Mouse (Mus musculus) midbrain, embryonic 15.5 days (tissue): ENCODE results near the gene Tor4a. TPM values are rescaled to one million over a fixed set of nuclear protein-coding genes. Genes with fewer than 3 reads are reported as not detected.

Source experiments
- ATAC-seq: fragments of 200-750 bp; cut with Nextera tagmentation; replicated peaks from 2 replicates; pipeline ENCODE4 v1.8.0; 2017; ENCODE audit warnings: moderate TSS enrichment
- H3K27ac ChIP-seq: fragments of 300-500 bp; sonication (generic); 2 replicates; pipeline ENCODE4 v1.5.1; 2015; ENCODE audit warnings: mild to moderate bottlenecking, inconsistent platforms
- H3K27me3 ChIP-seq: fragments of 300-500 bp; sonication (generic); replicated peaks from 2 replicates; pipeline ENCODE4 v1.6.1; 2015; ENCODE audit warnings: inconsistent platforms
- H3K36me3 ChIP-seq: fragments of 300-500 bp; sonication (generic); replicated peaks from 2 replicates; pipeline ENCODE4 v1.6.1; 2015; ENCODE audit warnings: inconsistent platforms
- H3K4me1 ChIP-seq: fragments of 300-500 bp; sonication (generic); 2 replicates; pipeline ENCODE4 v1.6.1; 2015; ENCODE audit warnings: inconsistent platforms
- H3K4me2 ChIP-seq: fragments of 300-500 bp; sonication (generic); 2 replicates; pipeline ENCODE4 v1.6.1; 2015; ENCODE audit warnings: inconsistent platforms, mild to moderate bottlenecking, moderate library complexity
- H3K4me3 ChIP-seq: fragments of 300-500 bp; sonication (generic); 2 replicates; pipeline ENCODE4 v1.5.1; 2015; ENCODE audit warnings: mild to moderate bottlenecking, inconsistent platforms
- H3K9ac ChIP-seq: fragments of 300-500 bp; sonication (generic); 2 replicates; pipeline ENCODE4 v1.6.1; 2015; ENCODE audit warnings: mild to moderate bottlenecking, inconsistent platforms
- H3K9me3 ChIP-seq: fragments of 300-500 bp; sonication (generic); 2 replicates; pipeline ENCODE4 v1.6.1; 2016; ENCODE audit warnings: inconsistent platforms
- WGBS: fragments of 180-500 bp; shearing (Covaris S2); methylation state at CpG from one replicate; pipeline ENCODE4 v1.1.7; 2015; ENCODE audit warnings: mixed read lengths; 5-methylcytosine and 5-hydroxymethylcytosine counted together
- polyA plus RNA-seq: library from polyadenylated mRNA; unstranded; fragments of >200 nt; fragmentation: Nextera tagmentation; extraction: Ambion mirVana; gene quantifications from 2 replicates; pipeline ENCODE4 v1.2.1, GENCODE M21; 2015

Tor4a gene
- polyA plus RNA-seq, 1 experiment from 2014 or later = 1.9 TPM

- H3K27me3 ChIP-seq = peaks cover 29% of the 10 kb centered on the region
- no peak overlapping the region for H3K4me3 ChIP-seq
- H3K9me3 ChIP-seq = no peaks in the 10 kb centered on the region
- 0 out of 2 replicates have a peak, but pooled peaks cover 5% of the 10 kb centered on the region for H3K4me1 ChIP-seq
- H3K4me2 ChIP-seq = no peak overlapping the region
- no peak overlapping the region for H3K27ac ChIP-seq
- ATAC-seq = no peak
- 23% methylated on average over 2 of the region's 2 CpGs for WGBS
- H3K9ac ChIP-seq = no peak overlapping the region
- peaks cover 24% of the 10 kb centered on the region for H3K36me3 ChIP-seq
Observed at GRCm38 (mm10) chr2:25197191-25197590, 505 bp upstream of the Tor4a start.

DNA sequence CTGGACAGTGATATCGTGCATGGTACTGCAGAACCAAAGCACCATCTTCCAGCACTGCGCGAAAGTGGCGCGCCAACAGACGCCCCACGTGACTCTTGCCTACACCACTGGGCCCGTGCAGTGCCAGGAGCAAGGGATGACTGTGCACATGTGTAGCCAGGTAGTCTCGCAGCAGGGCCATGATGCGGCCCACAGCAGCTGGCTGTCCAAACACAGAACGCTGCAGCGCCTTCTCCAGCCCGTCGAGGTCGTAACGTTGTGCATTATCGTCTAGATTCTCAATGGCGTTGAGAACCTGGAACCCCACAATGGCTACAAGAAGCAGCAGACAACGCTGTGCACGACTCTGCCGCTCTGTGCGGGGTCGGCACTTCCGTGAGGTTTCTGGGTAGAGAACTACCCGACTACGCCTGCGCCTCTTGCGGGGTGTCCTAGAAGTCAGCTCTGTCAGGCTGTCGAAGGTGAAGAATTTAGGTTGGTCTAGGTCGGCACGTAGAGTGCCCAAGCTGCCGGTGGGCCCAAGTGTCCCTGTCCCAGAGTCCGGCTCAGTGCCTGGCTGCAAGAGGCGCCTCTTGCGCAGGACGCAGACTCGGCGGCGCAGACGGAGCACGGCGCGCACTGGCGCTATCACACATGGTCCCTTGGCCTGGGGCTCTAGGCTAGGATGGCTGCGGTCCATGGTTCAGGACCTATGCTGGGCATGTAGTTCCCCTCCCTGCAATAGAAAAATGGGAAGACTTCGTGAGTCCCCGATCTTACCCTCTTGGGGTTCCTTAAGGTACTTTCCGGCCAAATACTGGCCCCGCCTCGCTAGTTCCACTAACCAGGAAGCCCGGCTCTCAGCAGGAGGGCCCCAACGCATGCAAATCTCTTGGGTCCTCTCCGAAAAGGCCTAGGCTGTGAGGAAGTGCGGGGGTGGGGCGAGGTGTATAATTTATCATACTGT, 1.2 kb downstream of the Tor4a start:
- Histone ChIP-seq H3K36me3 (peaks cover 13% of the 10 kb centered on the region), H3K4me2 (peak overlapping the region; percentile 24; the same call in 1 of the 2 replicates), H3K9ac (no peak overlapping the region), H3K9me3 (no peaks in the 10 kb centered on the region), H3K4me1 (0 out of 2 replicates have a peak, but pooled peaks cover 5% of the 10 kb centered on the region), H3K4me3 (no peak overlapping the region), H3K27ac (no peak overlapping the region), H3K27me3 (peaks cover 29% of the 10 kb centered on the region)
- 19% methylated on average over 55 of the region's 55 CpGs for WGBS
- no peak for ATAC-seq

DNA sequence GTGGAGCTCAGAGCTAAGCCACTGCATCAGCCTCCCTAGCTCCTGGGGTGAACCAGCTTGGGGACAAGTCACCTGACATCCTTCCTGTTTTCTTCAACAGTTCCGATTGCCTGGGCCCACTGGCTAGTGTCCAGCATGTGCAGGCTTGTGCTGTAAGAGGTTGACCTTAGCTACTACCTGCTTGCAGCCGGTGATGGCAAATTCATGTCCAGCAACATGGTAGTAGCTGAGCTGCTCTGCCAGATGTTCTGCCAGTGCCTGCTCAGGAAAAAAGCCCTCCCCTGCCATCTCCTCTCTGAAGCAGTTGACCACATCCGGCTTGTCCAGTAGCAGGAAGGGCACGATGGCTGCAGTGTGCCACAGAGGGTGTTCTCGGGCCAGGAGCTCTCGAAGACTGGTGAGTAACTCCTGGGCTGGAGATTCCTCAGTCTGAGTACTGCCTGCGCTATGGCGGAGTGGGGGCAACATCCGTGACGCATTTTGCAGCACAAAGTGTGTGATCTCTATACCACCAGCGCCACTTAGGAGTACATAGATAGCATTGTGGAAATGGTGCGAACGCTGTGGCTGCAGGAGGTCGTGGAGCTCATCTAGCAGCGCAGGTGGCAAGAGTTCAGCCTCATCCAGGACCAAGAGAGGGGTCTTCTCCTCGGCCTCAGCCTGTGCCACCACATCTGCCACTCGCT, 2.1 kb downstream of the Tor4a start:
- H3K9ac ChIP-seq = no peak overlapping the region
- H3K4me2 ChIP-seq = no peak overlapping the region
- ATAC-seq = no peak
- peaks cover 29% of the 10 kb centered on the region for H3K27me3 ChIP-seq
- peaks cover 4% of the 10 kb centered on the region for H3K36me3 ChIP-seq
- WGBS = 87% methylated on average over 17 of the region's 17 CpGs
- H3K4me3 ChIP-seq = no peak overlapping the region
- H3K27ac ChIP-seq = no peak overlapping the region
- H3K9me3 ChIP-seq = no peaks in the 10 kb centered on the region
- H3K4me1 ChIP-seq = 0 out of 2 replicates have a peak, but pooled peaks cover 5% of the 10 kb centered on the region

DNA sequence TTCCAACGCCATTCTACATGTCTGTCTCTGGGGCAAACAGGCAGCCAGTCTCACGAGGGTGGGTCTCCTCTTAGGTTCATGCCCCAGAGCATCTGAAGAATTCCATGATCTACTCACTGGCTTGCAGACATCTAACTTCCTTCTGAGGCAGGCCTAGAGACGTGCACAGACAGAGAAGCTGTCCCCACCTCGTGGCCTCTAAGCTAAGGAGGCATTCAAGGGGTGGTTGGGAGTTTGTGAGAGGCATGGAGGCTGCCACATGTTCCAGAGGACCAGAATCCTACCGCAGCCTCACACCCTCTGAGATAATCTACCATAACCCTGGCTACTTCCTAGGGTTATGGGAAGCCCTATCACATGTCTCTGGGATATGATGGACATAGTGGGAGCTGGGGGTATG, 2.7 kb downstream of the Tor4a start:
- Histone ChIP-seq H3K27me3 (peaks cover 29% of the 10 kb centered on the region), H3K4me1 (0 out of 2 replicates have a peak, but pooled peaks cover 5% of the 10 kb centered on the region), H3K9ac (no peak overlapping the region), H3K27ac (no peak overlapping the region), H3K4me2 (no peak overlapping the region), H3K9me3 (no peaks in the 10 kb centered on the region), H3K36me3 (peaks cover 2% of the 10 kb centered on the region; the same call in 1 of the 2 replicates), H3K4me3 (no peak overlapping the region)
- WGBS = 76% methylated on average over 5 of the region's 5 CpGs
- no peak for ATAC-seq

DNA sequence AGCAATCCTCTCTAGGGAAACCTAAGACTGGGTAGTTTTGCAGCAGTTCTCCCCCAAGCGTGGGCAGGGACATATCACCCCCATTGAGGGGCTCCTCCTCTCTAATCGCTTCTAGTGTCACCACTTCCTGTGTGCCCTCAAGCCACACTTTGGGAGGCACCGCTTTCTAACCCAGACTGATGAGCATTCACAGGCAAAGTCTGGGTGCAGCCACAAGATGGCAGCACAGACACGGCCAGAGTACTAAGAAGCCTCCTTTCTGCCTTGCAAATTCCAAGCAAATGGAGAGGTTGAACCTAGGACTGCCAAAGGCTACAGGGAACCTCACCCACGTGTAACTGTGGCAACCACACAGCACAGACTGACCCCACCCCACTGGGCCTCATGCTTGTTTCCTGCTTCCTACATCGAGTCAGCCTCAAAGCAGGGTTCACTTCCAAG, 3.3 kb downstream of the Tor4a start:
- H3K36me3 ChIP-seq = no peaks in the 10 kb centered on the region
- H3K27ac ChIP-seq = no peak overlapping the region
- H3K4me3 ChIP-seq = no peak overlapping the region
- no peak overlapping the region for H3K4me2 ChIP-seq
- peak; percentile 79 for ATAC-seq
- WGBS = 3% methylated on average over 6 of the region's 6 CpGs
- H3K4me1 ChIP-seq = 0 out of 2 replicates have a peak, but pooled peaks cover 5% of the 10 kb centered on the region
- peaks cover 29% of the 10 kb centered on the region for H3K27me3 ChIP-seq
- no peaks in the 10 kb centered on the region for H3K9me3 ChIP-seq
- no peak overlapping the region for H3K9ac ChIP-seq

DNA sequence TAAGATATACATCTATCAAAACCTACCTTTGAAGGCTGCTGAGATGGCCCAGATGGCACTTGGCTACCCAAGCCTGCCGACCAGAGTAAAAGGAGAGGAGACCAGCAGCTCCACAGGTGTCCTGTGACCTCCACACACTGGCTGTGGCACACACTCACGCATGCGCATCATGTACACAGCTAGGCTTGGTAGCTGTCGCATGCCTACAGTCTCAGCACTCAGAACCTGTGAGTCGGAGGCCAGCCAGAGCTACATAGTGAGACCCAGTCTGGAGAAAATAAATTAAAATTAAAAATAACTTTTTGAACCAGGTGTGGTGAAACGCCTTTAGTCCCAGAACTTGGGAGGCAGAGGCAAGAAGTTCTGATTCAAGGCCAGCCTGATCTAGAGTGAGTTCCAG, 8.8 kb downstream of the Tor4a start:
- H3K36me3 ChIP-seq = no peaks in the 10 kb centered on the region
- H3K4me2 ChIP-seq = no peak overlapping the region
- WGBS = 82% methylated on average over 6 of the region's 6 CpGs
- H3K9me3 ChIP-seq = no peaks in the 10 kb centered on the region
- H3K9ac ChIP-seq = no peak overlapping the region
- H3K4me1 ChIP-seq = peaks cover 11% of the 10 kb centered on the region; the same call in 1 of the 2 replicates
- no peak overlapping the region for H3K4me3 ChIP-seq
- no peak for ATAC-seq
- no peaks in the 10 kb centered on the region for H3K27me3 ChIP-seq
- H3K27ac ChIP-seq = no peak overlapping the region

DNA sequence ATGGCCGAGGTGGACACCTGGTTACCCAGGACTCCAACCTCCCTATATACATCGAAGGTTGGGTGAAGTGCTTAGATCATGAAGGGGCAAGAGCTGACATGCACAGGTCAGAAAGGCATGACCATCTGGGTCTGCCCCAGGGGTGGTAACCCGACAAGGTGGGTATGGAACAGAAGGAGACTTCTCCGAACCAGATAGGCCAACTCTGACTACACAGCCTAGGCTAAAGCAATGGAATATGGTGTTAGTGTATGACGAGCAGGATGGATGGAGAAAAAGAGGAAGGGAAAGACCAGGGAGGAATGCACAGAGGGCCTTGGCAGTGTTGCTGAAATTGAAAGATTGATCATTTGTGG, 10.1 kb downstream of the Tor4a start:
- no peak overlapping the region for H3K9ac ChIP-seq
- WGBS = 25% methylated on average over 5 of the region's 5 CpGs
- no peaks in the 10 kb centered on the region for H3K36me3 ChIP-seq
- no peak; the same call in 1 of the 2 replicates for ATAC-seq
- no peaks in the 10 kb centered on the region for H3K9me3 ChIP-seq
- H3K4me1 ChIP-seq = peaks cover 23% of the 10 kb centered on the region
- H3K27me3 ChIP-seq = no peaks in the 10 kb centered on the region
- peak overlapping the region; percentile 82 for H3K4me2 ChIP-seq
- peak overlapping the region; percentile 86; the same call in 1 of the 2 replicates for H3K27ac ChIP-seq
- peak overlapping the region; percentile 45 for H3K4me3 ChIP-seq

DNA sequence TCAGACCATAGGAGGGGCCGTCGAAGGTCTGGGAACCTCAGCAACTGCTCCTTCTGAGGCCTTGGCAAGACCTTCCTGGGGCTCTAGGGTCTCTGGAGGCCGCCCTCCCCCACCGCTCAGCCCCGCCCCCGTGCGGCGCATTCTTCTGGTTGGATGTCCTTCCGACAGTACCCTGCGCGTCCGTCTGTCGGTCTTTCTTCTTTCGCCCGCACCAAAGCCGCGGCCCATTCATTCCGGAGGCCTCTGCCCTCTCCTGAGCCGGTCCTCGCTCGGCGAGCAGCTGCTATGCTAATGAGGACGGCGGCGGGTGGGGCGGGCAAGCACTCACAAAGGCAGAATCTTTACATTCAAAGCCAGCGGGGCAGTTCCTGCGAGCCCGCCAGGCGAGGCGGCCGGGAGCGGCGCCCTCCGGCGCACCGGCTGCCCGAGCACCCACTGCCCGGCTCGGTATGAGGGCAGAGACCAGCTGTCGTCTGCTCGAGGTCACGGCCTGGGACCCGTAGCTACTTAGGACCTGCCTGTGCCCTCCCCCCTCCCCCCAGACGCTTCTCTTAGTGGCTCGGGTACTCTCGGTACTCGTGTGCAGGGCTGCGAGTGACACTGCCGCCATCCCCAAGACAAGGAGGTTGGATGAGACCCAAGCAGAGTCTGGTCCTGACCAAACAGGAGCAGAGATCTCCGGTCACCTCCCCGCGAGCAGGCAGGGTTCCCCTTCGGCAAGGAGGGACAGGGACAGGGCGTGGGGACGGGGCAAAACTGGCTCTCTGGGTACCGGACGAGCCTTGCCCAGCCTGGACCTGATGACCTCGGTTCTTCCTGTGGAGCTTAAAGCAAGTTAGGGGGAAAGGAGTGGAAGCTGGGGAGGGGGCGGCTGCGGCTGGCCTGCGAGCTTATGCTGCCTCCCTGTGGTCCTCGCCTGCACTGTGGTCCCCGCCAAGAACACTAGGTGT, 10.8 kb downstream of the Tor4a start:
- ATAC-seq = peak; percentile 72

DNA sequence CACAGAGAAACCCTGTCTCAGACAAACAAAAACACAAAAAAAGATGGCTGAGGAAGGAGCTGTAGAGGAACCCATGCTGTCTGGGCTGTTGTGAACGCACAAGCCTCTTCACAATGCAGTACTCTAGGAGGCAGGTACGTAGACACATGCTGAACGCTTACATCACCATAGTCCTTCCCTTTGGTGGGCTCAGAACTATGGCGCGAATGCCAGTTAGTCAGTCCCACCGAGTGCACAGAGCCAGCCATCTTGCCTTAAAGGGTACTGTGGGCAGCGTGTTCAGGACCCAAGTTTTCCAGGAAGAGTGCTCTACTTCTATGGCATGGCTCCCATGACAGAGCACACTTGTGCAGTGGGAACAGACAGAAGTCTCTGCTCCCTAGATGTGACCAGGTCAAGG, 12.2 kb downstream of the Tor4a start:
- peaks cover 35% of the 10 kb centered on the region for H3K4me1 ChIP-seq

More for the DNA sequence above, 10.8 kb downstream of the Tor4a start:
- Histone ChIP-seq H3K9ac (peak overlapping the region; percentile 58), H3K36me3 (no peaks in the 10 kb centered on the region), H3K4me1 (peaks cover 29% of the 10 kb centered on the region), H3K27ac (peak overlapping the region; percentile 86), H3K4me2 (peak overlapping the region; percentile 82), H3K27me3 (no peaks in the 10 kb centered on the region), H3K4me3 (peak overlapping the region; percentile 45), H3K9me3 (no peaks in the 10 kb centered on the region)
- under 1% methylated on average over 61 of the region's 64 CpGs for WGBS

DNA sequence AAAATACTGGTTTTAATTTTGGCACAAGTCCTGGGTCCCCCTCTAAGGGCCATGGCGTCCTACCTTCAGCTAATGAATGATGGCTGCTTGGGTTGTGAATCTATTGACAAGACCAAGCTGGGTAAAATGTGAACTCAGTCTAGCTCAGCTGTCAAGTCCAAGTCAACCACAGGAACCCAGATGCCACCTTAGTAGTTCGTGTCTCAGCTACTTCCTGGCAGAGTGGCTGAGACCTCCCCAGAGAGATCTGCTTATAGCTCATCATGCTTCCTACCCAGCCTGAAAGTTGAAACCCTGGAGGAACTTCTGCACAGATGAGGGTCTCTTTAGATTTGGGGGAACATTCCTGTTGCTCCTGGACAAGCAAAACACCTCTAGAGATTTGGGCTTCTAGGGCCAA, 13.3 kb downstream of the Tor4a start:
- H3K4me2 ChIP-seq = peak overlapping the region; percentile 77
- H3K4me3 ChIP-seq = peak overlapping the region; percentile 65
- no peak overlapping the region for H3K27ac ChIP-seq
- 49% methylated on average over 2 of the region's 2 CpGs for WGBS
- H3K27me3 ChIP-seq = no peaks in the 10 kb centered on the region
- H3K4me1 ChIP-seq = peaks cover 38% of the 10 kb centered on the region
- ATAC-seq = no peak
- H3K9ac ChIP-seq = no peak overlapping the region
- H3K9me3 ChIP-seq = no peaks in the 10 kb centered on the region
- H3K36me3 ChIP-seq = no peaks in the 10 kb centered on the region

More for the DNA sequence above, 12.2 kb downstream of the Tor4a start:
- H3K4me2 ChIP-seq = 0 out of 2 replicates have a peak overlapping the region, but pooled peaks have one; percentile 82
- H3K9ac ChIP-seq = no peak overlapping the region
- ATAC-seq = no peak
- no peaks in the 10 kb centered on the region for H3K36me3 ChIP-seq
- H3K9me3 ChIP-seq = no peaks in the 10 kb centered on the region
- 0 out of 2 replicates have a peak overlapping the region, but pooled peaks have one; percentile 86 for H3K27ac ChIP-seq
- no peaks in the 10 kb centered on the region for H3K27me3 ChIP-seq
- no peak overlapping the region for H3K4me3 ChIP-seq
- 89% methylated on average over 7 of the region's 7 CpGs for WGBS

- WGBS = 4% methylated on average over 6 of the region's 6 CpGs
- Histone ChIP-seq H3K27me3 (no peaks in the 10 kb centered on the region), H3K4me2 (peak overlapping the region; percentile 77), H3K27ac (peak overlapping the region; percentile 57), H3K36me3 (no peaks in the 10 kb centered on the region), H3K9me3 (no peaks in the 10 kb centered on the region), H3K9ac (no peak overlapping the region; the same call in 1 of the 2 replicates), H3K4me1 (peaks cover 43% of the 10 kb centered on the region), H3K4me3 (peak overlapping the region; percentile 65)
- no peak for ATAC-seq
Observed at GRCm38 (mm10) chr2:25182664-25183063, 14.0 kb downstream of the Tor4a start.
